In genomic region chr9:22475424-22475868, GRCm38 (mm10) we compare ENCODE assay signal across 8 mouse cellular contexts. TPM values are rescaled to one million over a fixed set of nuclear protein-coding genes. Genes with fewer than 3 reads are reported as not detected.
A peak's percentile ranks its signal among the peaks of the same experiment; 100 is the strongest.
DNase-seq lines count a peak whose midpoint lies in the region; ATAC-seq lines count a peak whose summit lies in the region.

Bbs9 (plus strand) TSS chr9:22475715.

- ATAC-seq in hindbrain, embryonic 16.5 days = peak; percentile 99

- H3K9me3 ChIP-seq in hindbrain, embryonic 16.5 days (ENCODE audit: control insufficient read depth, low read length) = no peaks in the 10 kb centered on the region

- peak; percentile 97 for DNase-seq in WW6 (ENCODE audit: low read depth, low spot score)
- DNase-seq in cerebellum, postnatal 4 days (ENCODE audit: low spot score in 2 of 2) = peak; percentile 79 to 85
- DNase-seq in gastrocnemius, adult 18-20 months (ENCODE audit: low spot score) = peak; percentile 92
- DNase-seq in left cerebral cortex, adult 18-20 months (ENCODE audit: low spot score in 2 of 2) = peak; percentile 91 to 96
- peak; percentile 97 for DNase-seq in right cerebral cortex, adult 18-20 months
- DNase-seq in urinary bladder, postnatal 10 days (ENCODE audit: low spot score) = peak; percentile 61

- H3K4me3 ChIP-seq in hindbrain, embryonic 16.5 days (ENCODE audit: low read length) = peak within 1 kb of the TSS; percentile 67
- H3K4me3 ChIP-seq in macrophage (ENCODE audit: inconsistent target) = peak within 1 kb of the TSS; percentile 72

- 0% methylated on average over 25 of the region's 25 CpGs for WGBS in hindbrain, embryonic 16.5 days
- 2% methylated on average over 25 of the region's 25 CpGs for WGBS in macrophage (ENCODE audit: missing documents)

- no peaks in the 10 kb centered on the region for H3K27me3 ChIP-seq in hindbrain, embryonic 16.5 days (replicated peaks; ENCODE audit: control insufficient read depth, insufficient read depth, low read length)

- peak within 1 kb of the TSS; percentile 73 for H3K9ac ChIP-seq in hindbrain, embryonic 16.5 days (ENCODE audit: low read depth, low read length)

- no peaks in the 10 kb centered on the region for H3K36me3 ChIP-seq in hindbrain, embryonic 16.5 days (ENCODE audit: control insufficient read depth, insufficient read depth, low read length)
- no peaks in the 10 kb centered on the region for H3K36me3 ChIP-seq in macrophage (ENCODE audit: inconsistent target)

- peak within 1 kb of the TSS; percentile 72 for H3K27ac ChIP-seq in hindbrain, embryonic 16.5 days (ENCODE audit: low read depth, low read length)
- H3K27ac ChIP-seq in macrophage = no peak within 1 kb of the TSS

- H3K79me2 ChIP-seq in macrophage (ENCODE audit: inconsistent target) = no peaks in the 10 kb centered on the region

- peaks cover 6% of the 10 kb centered on the region for H3K4me1 ChIP-seq in hindbrain, embryonic 16.5 days (ENCODE audit: control insufficient read depth, insufficient read depth, low read depth, low read length)

- H3K4me2 ChIP-seq in hindbrain, embryonic 16.5 days (ENCODE audit: low read length) = peak within 1 kb of the TSS; percentile 82

RNA-seq across cellular contexts. Expression of gene Bbs9, which starts in this region (rescaled TPM):
- 1 to 10 TPM; 8.5 to 8.9 TPM for total RNA-seq in gastrocnemius, adult 18-20 months (2021)
- 18.3 and 18.8 TPM in 2 replicates for polyA plus RNA-seq in hindbrain, embryonic 16.5 days (2015; fragmentation: Nextera tagmentation; extraction: Ambion mirVana)
- 10 to 100 TPM; 41.9 to 42.0 TPM for total RNA-seq in left cerebral cortex, adult 18-20 months (2021)
- 10 to 100 TPM in 25 of 26 experiments, 1 to 10 TPM in 1; 7.7 to 56.0 (median 26.0) TPM for total RNA-seq in macrophage (2018; cell fraction: chromatin; rRNA removed)
- 1 to 10 TPM; 3.5 to 9.5 (median 5.9) TPM for total RNA-seq in macrophage (2018; cell fraction: cytosol; rRNA removed)
- 10 to 100 TPM in 16 of 26 experiments, 1 to 10 TPM in 10; 4.2 to 39.6 (median 12.8) TPM for total RNA-seq in macrophage (2018; cell fraction: nucleus; rRNA removed)
- 2.5 to 15.5 TPM (median 6.7 TPM) in 3 replicates for polyA plus RNA-seq in macrophage (2018)

Comparison
In these comparisons a context has a peak if more than half of its experiments do, and no peak if none do; other contexts are left out.
1. RNA of gene Bbs9 (total RNA-seq): 41.9 to 42.0 TPM in left cerebral cortex, adult 18-20 months; 8.5 to 8.9 TPM in gastrocnemius, adult 18-20 months; every median in the first group is over 4 times any median in the second.
2. Peak in every context shown above with its lines, with median percentiles within 50 percentile points of each other: DNase-seq.